Mouse (Mus musculus) left cerebral cortex, postnatal 36 days (tissue): ENCODE data around the gene Cdkn2c. TPM values are rescaled to one million over a fixed set of nuclear protein-coding genes. Genes with fewer than 3 reads are reported as not detected.

Experiments used
- DNase-seq, 2 experiments: peaks; one replicate each; pipeline ENCODE4 v3.0.0; 2021 to 2022; ENCODE audit warnings: low spot score in 2 of 2, mixed read lengths in 1 of 2
- intact Hi-C: fragments of 180-260 bp; cut with DNase I; formaldehyde crosslinking; loops from one replicate; pipeline ENCODE4 v1.15.1; 2025
- total RNA-seq, 2 experiments: library from RNA; stranded (reverse); gene quantifications; 2 replicates each; pipeline ENCODE4 v1.2.3; 2021

The Cdkn2c gene
- total RNA-seq, 2 experiments from 2014 or later: 2.7 to 3.5 TPM

DNA sequence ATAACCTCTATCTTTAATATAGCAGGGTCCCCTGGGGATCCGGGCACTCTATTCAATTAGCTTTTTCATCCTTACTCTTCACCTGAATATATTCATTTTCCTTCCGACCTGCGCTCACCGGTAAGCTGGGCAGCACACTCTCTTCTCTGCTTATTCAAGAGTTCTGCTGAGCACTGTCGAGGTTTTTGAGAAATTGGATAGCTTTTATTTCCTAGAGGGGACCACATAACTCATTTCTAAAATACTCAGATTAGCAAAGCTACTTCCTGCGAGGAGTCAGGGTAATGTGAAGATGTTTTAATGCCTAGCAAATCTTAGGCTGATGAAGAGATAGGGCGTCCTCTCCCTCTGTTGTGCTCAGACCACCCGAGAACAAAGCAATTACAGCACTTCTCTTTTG lies 8.2 kb downstream of the Cdkn2c start:
- DNase-seq: no peak
- intact Hi-C loops: no loop called here

DNA sequence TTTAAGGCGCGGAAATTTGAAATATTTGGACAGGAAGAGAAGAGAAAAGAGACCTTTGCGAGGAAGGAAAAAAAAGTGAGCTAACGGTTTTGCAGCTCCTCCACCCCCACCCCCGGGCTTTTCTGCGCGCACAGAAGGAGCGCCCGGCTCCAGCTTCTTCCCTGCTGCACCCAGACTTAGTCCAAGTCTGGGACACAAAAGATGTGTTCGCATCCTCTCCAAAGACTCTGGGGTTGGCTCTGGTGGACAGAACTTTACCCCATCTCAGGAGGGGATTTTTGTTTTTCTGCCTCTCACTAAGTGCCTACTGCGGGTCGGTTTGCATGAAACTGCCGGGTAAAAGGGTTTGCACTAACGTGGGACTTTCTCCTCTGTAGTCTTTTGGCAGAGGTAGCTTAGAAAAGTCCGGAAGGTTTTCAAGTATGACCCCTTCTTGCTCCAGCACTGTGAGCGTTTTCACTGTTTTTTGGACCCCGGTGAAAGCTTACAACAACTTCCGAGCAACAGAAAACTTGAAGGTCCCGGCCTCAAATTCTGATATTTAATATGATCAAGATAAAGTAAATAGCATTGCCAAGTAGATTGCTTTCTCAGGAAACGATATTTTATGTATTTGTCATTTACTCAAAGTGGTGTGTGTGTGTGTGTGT lies 9.0 kb downstream of the Cdkn2c start:
- DNase-seq: peak in 1 of 2 experiments; percentile 4
- intact Hi-C loops: loop anchor here (2.0 kb wide), 1 partner anchor 323 kb away; no protein-coding TSS in a partner anchor

DNA sequence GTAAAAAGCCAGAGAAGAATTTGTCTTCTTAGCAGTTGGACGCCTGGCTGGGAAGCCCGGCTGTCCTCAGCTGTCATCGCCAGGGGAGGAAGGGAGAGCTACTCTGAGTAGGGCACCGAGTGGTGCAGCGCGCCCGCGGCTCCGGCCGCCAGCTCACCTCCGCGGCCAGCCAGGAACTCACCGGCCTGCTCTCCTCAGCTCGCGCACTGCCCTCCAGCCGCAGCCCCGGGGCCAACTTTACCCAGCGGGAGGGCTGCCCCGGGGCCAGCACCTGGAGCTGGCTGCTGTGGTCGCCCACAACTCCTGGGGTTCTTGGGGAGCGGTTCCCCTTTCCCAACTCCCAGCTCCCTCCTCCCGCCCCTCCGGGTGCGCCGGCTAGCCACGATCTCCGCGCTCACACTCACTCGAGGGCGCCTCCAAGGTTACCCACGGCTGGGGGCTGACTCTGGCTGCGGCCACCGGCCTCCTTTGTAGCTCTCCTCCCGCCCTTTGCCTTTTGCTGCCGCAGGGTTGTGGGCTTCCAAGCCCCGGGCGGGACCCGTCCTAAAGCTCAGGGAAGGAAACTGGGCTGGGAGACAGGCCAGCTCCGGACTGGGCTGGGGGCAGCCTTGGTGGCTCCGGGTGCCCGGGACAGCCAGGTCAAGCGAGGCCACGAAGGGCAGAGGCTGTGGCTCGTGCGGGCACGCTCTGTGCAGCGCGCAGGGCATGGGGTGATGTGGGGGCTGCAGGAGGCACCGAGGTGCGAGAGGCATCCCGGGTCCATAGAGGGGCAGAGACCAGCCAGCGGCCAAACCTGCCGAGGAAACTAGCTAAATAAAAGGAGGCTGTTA lies 9.8 kb downstream of the Cdkn2c start:
- intact Hi-C loops: loop anchor here (2.0 kb wide), 1 partner anchor 324 kb away; no protein-coding TSS in a partner anchor
- DNase-seq: peak; percentile 9 to 21

DNA sequence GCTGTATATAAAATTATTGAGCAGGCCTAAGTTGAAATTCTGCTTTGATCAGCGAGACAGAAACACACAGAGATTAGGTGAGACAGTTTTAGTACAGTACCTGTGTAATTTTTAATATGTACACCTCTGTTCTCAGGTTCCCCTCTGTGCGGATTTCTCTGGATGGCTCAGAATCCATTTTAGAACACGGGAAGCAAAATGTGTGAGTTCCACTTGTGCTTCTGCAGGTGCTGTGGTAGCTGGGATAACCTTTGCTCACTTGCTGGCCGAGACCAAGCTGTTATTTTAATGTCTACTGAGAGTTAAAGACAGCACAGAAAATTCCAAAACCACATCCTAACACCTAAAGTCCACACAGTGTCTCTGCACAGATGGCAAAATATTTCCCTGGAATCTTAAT lies 10.7 kb downstream of the Cdkn2c start:
- no peak for DNase-seq
- intact Hi-C loops: loop anchor here (2.0 kb wide), 1 partner anchor 324 kb away; no protein-coding TSS in a partner anchor

DNA sequence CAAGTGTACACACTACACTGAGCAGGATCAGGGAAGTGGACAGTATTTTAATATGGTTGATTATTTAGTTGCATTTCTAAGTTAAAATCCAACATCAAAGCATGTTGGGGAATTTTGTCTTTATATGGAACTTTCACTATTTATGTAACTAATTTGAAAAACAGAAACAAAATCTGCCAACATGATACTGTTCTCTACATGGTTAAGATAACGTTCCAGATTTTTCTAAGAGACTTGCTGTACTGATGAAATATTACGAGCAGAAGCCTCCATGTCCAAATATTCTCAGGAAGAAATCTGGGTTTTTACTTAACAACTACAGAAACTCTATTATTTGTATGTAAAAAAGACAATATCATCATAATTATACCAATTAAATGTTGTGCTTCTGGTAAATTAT lies 11.3 kb downstream of the Cdkn2c start:
- DNase-seq: no peak
- intact Hi-C loops: loop anchor here (2.0 kb wide), 1 partner anchor 325 kb away; no protein-coding TSS in a partner anchor

DNA sequence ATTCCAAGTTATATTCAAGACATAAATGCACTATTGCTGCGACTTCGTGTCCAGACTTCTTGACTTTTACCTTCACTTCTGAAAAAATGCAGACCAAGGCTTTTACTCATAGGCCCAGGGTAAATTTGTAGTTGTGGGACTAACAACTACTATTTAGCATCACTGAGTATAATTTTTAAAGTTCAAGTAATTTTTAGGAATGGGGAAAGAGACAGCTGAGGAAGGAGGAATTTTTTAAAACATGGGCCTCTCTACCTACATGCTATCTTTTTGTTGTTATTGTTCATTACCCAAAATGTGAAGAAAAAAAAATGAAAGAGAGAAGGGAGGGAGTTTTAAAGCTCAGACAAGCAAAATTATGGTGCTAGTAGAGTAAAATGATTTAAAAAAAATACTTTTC lies 12.3 kb downstream of the Cdkn2c start:
- DNase-seq: no peak
- intact Hi-C loops: no loop called here

DNA sequence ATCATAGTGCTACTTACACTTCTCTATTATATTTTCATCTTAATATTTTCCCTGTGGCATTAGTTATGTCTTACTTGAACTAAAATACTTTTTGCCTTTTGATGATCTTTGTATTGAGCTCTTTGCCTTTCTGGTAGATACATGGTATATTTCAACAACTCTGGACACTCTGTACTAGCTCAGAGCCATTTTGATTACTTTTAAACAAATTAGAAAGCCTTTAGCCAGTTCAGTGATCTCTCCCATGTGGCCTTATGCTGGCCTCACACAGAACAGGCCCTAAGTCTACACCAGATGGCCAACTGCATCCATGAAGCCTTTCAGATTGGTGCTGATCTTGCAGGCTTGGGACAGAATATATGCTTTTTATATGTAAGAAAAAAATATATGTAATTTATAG lies 13.7 kb downstream of the Cdkn2c start:
- no peak for DNase-seq
- intact Hi-C loops: no loop called here

DNA sequence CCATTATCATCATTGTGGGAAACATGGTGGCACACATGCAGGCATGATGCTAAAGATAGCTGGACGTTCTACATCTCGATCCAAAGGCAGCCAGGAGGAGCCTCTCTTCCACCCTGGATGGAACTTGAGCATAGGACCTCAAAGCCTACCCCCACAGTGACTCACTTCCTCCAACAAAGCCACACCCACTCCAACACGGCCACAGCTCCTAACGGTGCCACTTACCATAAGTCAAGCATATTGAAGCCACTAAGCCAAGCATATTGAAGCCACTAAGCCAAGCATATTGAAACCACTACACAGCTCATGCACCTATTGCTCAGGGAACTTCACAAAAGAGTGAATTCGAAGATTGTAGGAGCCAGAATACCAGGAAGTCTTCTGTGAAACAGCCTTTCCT lies 17.7 kb downstream of the Cdkn2c start:
- no peak for DNase-seq
- intact Hi-C loops: no loop called here

DNA sequence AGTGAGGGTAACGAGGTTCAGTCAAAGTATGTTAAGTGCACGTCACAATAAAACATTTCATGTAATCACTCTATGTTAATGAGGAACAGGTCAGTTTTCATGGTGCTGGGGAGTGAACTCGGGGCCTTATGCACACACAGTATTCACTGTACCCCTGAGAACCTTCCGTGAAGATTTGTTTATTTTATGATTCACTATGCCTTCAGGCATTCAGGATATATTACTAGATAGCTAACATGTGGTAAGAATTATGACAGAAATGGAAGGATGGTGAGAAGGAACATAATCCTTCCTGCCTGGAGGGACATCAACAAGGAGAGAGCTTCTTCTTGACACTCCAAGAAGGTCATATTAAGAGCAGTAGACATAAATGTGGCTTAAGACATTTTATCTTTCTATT lies 19.7 kb downstream of the Cdkn2c start:
- intact Hi-C loops: no loop called here
- no peak for DNase-seq

DNA sequence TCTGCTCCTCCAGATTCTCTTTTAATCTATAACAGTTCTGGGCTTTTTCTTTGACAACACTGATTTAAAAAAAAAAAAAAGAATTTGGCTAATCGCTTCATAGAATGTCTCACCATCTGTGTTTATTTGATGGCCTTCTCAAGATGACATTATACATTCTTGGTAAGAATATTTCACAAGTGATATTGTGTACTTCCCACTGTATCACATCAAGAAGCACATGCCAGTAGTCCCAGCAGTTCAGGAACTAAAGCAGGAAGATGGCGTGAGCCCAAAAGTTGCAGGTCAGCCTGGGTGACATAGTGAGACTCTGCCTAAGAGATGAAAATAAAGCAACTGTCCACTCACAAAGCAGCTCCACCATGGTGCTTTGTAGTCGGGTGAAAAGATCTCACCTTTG lies 25.5 kb downstream of the Cdkn2c start:
- no peak for DNase-seq
- intact Hi-C loops: no loop called here

DNA sequence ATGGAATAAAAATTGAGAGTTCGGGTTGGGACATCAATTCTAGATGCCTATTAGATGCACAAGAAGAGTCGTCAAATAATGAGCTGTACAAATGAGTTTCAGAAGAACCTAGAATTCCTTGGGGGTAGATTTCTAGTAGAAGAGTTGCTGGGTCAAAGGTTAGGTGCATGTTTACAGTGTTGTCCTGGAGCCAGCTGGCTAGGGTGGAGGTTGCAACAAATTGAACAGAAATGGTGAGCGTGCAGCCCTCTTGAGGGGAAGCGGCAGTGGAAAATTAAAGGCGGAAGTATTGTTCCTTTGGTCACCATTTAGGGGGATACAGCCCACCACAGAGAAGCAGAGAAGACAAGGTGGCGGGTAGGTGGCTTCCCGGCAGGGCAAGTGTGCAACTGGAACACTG lies 26.8 kb downstream of the Cdkn2c start:
- DNase-seq: no peak
- intact Hi-C loops: no loop called here

DNA sequence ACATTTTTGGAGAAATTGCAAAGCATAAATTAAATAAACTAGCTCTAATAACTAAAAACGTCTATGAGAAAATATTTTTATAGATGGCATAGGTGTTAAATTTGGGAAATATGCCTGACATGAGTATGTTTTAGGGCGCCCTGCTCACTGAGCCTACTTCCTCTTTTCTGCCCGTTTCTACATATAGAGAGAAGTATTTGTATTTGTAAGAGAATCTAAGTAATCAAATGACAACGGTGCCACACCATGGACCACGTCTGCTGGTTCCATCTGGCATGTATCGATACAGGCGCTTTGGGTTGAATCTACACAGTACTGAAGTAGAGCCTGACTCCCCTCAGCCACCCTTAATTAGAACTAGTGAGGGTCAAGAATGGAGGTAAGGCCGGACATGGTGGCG lies 27.6 kb downstream of the Cdkn2c start:
- intact Hi-C loops: no loop called here
- no peak for DNase-seq

DNA sequence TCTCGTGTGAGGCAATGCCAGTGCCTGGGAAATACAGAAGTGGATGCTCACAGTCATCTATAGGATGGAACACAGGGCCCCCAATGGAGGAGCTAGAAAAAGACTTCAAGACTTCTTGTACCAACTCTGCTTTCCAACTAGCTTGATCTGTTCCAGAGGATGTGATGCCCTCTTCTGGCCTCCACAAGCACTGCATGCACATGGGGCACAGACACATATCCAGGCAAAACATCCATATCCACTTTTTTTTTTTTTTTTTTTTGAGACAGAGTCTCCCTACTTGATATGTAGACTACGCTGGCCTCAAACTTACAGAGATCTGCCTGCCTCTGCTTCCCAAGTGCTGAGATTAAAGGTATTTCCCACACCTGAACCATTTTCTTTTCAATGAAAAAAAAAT lies 32.0 kb downstream of the Cdkn2c start:
- no peak for DNase-seq
- intact Hi-C loops: no loop called here

DNA sequence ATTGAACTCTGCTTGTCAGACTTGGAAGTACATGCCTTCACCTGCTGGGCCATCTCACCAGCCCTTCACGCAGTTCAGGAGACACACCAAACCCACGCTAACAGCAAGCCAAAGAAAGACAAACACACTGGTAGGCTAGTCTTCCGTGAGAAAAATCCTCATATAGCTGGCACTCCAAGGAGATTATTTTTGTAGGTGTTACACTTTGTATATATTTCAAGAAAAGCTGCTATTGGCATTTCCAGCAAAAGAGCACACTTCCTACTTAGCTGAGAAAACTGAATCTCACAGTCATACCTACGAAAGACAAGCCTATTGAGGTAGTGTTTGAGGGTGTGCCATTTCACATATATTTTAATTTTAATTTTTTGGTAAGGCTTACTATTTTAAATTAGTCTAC lies 36.0 kb downstream of the Cdkn2c start:
- intact Hi-C loops: no loop called here
- peak in 1 of 2 experiments; percentile 5 for DNase-seq

DNA sequence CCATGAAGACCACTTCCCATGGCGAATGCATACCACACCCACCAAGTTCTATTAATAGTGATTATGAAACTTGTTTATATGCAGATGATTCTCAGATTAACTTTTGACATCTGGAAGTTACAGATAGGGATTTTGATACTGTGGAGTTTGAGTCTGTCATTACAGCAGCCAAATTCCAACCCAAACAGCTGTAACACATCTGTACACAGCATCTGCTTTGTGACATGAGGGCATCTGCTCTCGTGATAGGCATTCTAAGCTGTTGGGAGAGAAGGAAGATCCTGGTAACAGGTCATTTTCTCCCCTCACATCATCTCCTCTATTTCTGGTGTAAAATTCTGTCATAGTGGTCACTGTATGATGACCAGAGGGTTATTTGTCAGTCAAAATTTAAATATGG lies 36.8 kb downstream of the Cdkn2c start:
- DNase-seq: no peak
- intact Hi-C loops: no loop called here

DNA sequence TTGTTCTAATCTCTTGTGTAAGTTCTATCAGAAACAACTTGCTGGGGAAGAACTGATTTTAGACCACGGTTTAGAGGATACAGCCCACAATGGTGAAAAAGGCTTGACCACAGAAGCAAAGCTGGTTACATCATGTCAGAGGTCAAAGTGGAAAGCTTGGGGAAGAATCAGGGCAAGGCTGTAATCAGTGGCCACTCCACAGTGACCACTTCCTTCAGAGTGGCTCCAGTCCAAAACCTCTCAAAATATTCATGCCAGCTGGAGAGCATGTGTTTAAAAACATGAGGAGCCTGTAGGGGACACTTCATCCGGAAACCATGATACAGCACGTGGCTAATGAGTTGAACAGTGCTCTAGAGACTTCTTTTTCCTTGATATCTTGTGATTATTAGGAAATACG lies 54.4 kb downstream of the Cdkn2c start:
- intact Hi-C loops: no loop called here
- no peak for DNase-seq

Other genes with a start within 250 kb of the Cdkn2c start
- gene Rnf11, start 182.5 kb downstream of the Cdkn2c start, total RNA-seq: 100 to 1,000 TPM; 207 to 216 TPM
- gene 4930522H14Rik, start 135.9 kb downstream of the Cdkn2c start, total RNA-seq: not detected
- 10 to 100 TPM; 23.1 to 23.7 TPM for gene Faf1, start 9.4 kb upstream of the Cdkn2c start, total RNA-seq